Mouse (Mus musculus) heart, embryonic 11.5 days (tissue): ENCODE measurements around the gene Rasgrf1. TPM values are rescaled to one million over a fixed set of nuclear protein-coding genes. Genes with fewer than 3 reads are reported as not detected.
A peak's percentile ranks its signal among the peaks of the same experiment; 100 is the strongest.

Source experiments
- ATAC-seq: fragments of 200-750 bp; cut with Nextera tagmentation; replicated peaks from 2 replicates; pipeline ENCODE4 v1.8.0; 2017; ENCODE audit warnings: moderate library complexity; ENCODE audit not compliant: insufficient number of reproducible peaks, low FRiP score, low TSS enrichment
- H3K27ac ChIP-seq: fragments of 300-500 bp; sonication (generic); 2 replicates; pipeline ENCODE4 v1.5.1; 2014; ENCODE audit warnings: mild to moderate bottlenecking, low read depth, low read length
- H3K27me3 ChIP-seq: fragments of 300-500 bp; sonication (generic); 2 replicates; pipeline ENCODE4 v1.6.1; 2014; ENCODE audit warnings: mild to moderate bottlenecking, low read length, mixed read lengths; ENCODE audit not compliant: control insufficient read depth, insufficient read depth
- H3K36me3 ChIP-seq: fragments of 300-500 bp; sonication (generic); 2 replicates; pipeline ENCODE4 v1.6.1; 2014; ENCODE audit warnings: mild to moderate bottlenecking, low read length, moderate library complexity, mixed read lengths; ENCODE audit not compliant: control insufficient read depth, insufficient read depth
- H3K4me1 ChIP-seq: fragments of 300-500 bp; sonication (generic); 2 replicates; pipeline ENCODE4 v1.6.1; 2014; ENCODE audit warnings: low read length; ENCODE audit not compliant: control insufficient read depth, insufficient read depth
- H3K4me2 ChIP-seq: fragments of 300-500 bp; sonication (generic); 2 replicates; pipeline ENCODE4 v1.6.1; 2014; ENCODE audit warnings: mild to moderate bottlenecking, moderate library complexity
- H3K4me3 ChIP-seq: fragments of 300-500 bp; sonication (generic); 2 replicates; pipeline ENCODE4 v1.5.1; 2014; ENCODE audit warnings: low read depth, low read length
- H3K9ac ChIP-seq: fragments of 300-500 bp; sonication (generic); 2 replicates; pipeline ENCODE4 v1.6.1; 2014; ENCODE audit warnings: mild to moderate bottlenecking, low read depth, low read length, moderate library complexity
- H3K9me3 ChIP-seq: fragments of 300-500 bp; sonication (generic); replicated peaks from 2 replicates; pipeline ENCODE4 v1.6.1; 2016; ENCODE audit warnings: low read length; ENCODE audit not compliant: control insufficient read depth
- WGBS: fragments of 180-500 bp; shearing (Covaris S2); extraction: QIAGEN DNeasy Blood & Tissue Kit; methylation state at CpG from one replicate; pipeline ENCODE4 v1.1.7; 2014; ENCODE audit not compliant: insufficient replicate concordance; 5-methylcytosine and 5-hydroxymethylcytosine counted together
- polyA plus RNA-seq: library from polyadenylated mRNA; unstranded; fragments of >200 nt; fragmentation: Nextera tagmentation; extraction: Ambion mirVana; gene quantifications from 2 replicates; pipeline ENCODE4 v1.2.1, GENCODE M21; 2014

The Rasgrf1 gene
- polyA plus RNA-seq: 0.10 and 0.19 TPM in 2 replicates

DNA sequence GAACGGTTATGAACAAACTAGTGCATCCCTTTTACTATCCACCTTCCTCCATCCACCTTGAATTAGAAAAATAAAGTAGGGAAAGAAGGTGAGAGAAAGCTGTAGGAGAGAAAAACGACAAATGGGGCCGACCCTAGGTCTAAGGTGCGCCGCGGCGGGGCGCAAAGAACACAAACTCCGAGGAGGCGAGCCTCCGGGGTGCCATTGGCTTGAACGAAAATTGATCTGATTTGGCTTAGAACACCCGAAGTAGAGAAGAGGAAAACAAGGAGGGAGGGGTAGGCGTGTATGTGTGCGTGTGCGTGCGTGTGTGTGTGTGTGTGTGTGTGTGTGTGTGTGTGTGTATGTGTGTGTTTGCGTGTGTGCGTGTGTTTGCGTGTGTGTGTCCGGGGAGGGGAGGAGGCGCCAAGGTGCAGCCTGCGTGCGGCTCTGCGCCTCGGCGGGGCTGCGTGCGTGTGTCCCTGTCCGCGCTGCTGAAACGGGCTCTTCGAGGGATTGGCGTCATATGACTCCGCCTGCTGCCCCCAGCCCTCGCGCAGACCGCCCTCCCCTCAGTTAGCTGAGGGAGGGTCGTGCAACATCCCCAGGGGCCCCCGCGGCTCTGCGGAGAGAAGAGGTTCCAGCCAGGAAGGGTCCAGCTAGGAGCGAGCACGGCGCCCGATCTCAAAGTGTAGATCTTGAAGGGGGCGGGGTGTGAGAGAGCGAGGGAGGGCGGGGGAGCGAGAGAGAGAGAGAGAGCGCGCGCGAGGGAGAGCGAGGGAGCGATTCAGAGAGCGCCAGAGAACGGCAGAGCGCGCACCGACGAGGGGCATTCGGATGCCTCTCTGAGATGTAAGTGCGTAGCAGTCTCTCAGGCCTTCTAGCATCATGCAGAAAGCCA, at the start of gene Rasgrf1:
TSS of gene Rasgrf1 (plus strand) at position 778 of the 880 bp plus-strand sequence.
- 0% methylated on average over 56 of the region's 64 CpGs for WGBS
- H3K4me2 ChIP-seq: peak within 1 kb of the TSS; percentile 82
- peaks cover 80% of the 10 kb centered on the region for H3K27me3 ChIP-seq
- H3K4me3 ChIP-seq: peak within 1 kb of the TSS; percentile 49
- no peak within 1 kb of the TSS for H3K27ac ChIP-seq
- H3K9me3 ChIP-seq: no peaks in the 10 kb centered on the region
- peak; percentile 14; the same call in 1 of the 2 replicates for ATAC-seq
- no peaks in the 10 kb centered on the region for H3K36me3 ChIP-seq
- H3K4me1 ChIP-seq: peaks cover 7% of the 10 kb centered on the region
- H3K9ac ChIP-seq: no peak within 1 kb of the TSS

DNA sequence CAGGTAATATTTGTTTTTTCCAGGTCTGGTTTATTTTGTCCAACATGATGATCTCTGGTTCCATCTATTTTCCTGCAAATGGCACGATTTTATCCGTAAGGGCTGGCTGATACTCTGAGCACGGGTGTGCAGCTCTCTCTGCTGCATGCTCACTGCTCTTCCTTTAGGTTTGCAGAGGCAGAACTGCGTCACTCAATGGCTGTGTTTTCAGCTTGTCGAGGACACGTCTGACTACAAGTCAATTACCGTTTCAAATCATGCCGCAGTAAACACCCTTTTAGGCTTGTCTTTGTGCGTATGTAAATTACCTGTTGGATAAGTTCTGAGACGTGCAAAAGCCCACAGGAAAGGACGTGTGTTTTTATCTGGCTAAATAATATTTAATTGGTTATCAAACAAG, 49.6 kb upstream of the Rasgrf1 start:
- no peaks in the 10 kb centered on the region for H3K4me1 ChIP-seq
- H3K4me2 ChIP-seq: no peak overlapping the region
- no peak for ATAC-seq
- no peaks in the 10 kb centered on the region for H3K9me3 ChIP-seq
- H3K36me3 ChIP-seq: no peaks in the 10 kb centered on the region
- H3K27me3 ChIP-seq: no peaks in the 10 kb centered on the region
- no peak overlapping the region for H3K4me3 ChIP-seq
- no peak overlapping the region for H3K27ac ChIP-seq
- WGBS: 66% methylated on average over 11 of the region's 11 CpGs
- H3K9ac ChIP-seq: no peak overlapping the region

- H3K4me1 ChIP-seq: no peaks in the 10 kb centered on the region
- ATAC-seq: no peak
- H3K27me3 ChIP-seq: no peaks in the 10 kb centered on the region
- WGBS: 74% methylated on average over 6 of the region's 6 CpGs
- no peak overlapping the region for H3K4me2 ChIP-seq
- H3K9me3 ChIP-seq: no peaks in the 10 kb centered on the region
- no peak overlapping the region for H3K9ac ChIP-seq
- H3K27ac ChIP-seq: no peak overlapping the region
- H3K4me3 ChIP-seq: no peak overlapping the region
- H3K36me3 ChIP-seq: no peaks in the 10 kb centered on the region
Measured at GRCm38 (mm10) chr9:89860584-89860983, 49.1 kb upstream of the Rasgrf1 start.

GRCm38 (mm10) chr9:89867141-89867540, 42.6 kb upstream of the Rasgrf1 start:
- H3K9ac ChIP-seq: no peak overlapping the region
- H3K27me3 ChIP-seq: peaks cover 28% of the 10 kb centered on the region
- no peaks in the 10 kb centered on the region for H3K9me3 ChIP-seq
- no peak overlapping the region for H3K27ac ChIP-seq
- WGBS: 54% methylated on average over 4 of the region's 4 CpGs
- ATAC-seq: no peak
- H3K4me2 ChIP-seq: no peak overlapping the region
- H3K4me3 ChIP-seq: no peak overlapping the region
- no peaks in the 10 kb centered on the region for H3K4me1 ChIP-seq
- no peaks in the 10 kb centered on the region for H3K36me3 ChIP-seq

GRCm38 (mm10) chr9:89868093-89868729, 41.5 kb upstream of the Rasgrf1 start:
- H3K27ac ChIP-seq: no peak overlapping the region
- 0 out of 2 replicates have a peak overlapping the region, but pooled peaks have one; percentile 19 for H3K4me3 ChIP-seq
- no peaks in the 10 kb centered on the region for H3K9me3 ChIP-seq
- no peaks in the 10 kb centered on the region for H3K4me1 ChIP-seq
- no peaks in the 10 kb centered on the region for H3K36me3 ChIP-seq
- peak overlapping the region; percentile 52 for H3K4me2 ChIP-seq
- H3K27me3 ChIP-seq: peaks cover 28% of the 10 kb centered on the region
- WGBS: 2% methylated on average over 16 of the region's 16 CpGs
- ATAC-seq: no peak
- H3K9ac ChIP-seq: no peak overlapping the region

DNA sequence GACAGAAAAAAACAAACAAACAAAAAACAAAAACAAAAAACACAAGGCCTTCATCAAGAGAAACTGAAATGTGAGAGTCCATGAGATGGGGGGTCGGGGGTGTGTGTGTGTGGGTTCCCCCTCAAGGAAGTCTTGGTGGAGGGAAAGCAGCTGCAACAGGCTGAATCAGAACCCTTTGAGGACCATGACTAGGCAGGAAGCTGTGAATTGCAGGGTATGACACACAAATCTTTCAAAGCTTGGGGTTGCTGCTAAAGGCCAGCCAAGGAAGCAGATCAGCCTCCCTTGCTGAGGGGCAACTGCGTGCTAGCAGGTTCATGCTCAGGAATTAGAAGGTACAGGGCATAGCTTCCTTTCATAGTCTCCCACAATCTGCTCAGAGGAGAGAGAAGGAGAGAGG, 40.1 kb upstream of the Rasgrf1 start:
- 12% methylated on average over 2 of the region's 2 CpGs for WGBS
- Histone ChIP-seq H3K4me3 (no peak overlapping the region), H3K36me3 (no peaks in the 10 kb centered on the region), H3K9ac (no peak overlapping the region), H3K27me3 (peaks cover 36% of the 10 kb centered on the region), H3K4me1 (no peaks in the 10 kb centered on the region), H3K27ac (no peak overlapping the region), H3K9me3 (no peaks in the 10 kb centered on the region), H3K4me2 (no peak overlapping the region)
- ATAC-seq: no peak

DNA sequence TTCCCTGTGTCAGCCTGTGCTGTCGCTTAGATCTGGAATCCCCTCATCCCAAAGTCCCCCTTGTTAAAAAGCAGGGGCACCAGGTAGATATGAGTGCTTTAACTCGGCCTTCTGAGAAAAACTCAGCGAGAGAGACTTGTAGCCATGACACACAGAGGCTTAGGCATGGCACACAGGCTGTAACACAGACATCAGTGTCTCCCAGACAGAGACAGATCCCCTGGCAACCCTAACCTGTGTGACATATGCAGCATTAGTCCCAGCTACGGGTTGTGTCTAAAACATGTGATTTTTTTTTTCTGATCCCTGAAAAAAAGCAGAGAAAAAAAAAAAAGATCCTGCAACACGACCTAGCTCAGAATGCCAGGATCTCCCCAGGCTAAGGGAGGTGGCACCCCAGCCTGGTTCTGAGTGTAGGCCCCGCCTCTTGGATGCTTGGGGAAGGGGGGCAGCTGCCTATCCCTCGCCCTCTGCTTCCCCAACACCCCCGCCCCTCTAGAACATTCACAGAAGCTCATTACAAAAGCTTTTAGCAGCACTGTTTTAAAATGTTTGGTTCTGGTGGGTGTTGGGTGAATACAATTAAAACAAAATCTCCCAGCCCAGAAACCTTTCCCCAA, 39.1 kb upstream of the Rasgrf1 start:
- Histone ChIP-seq H3K27ac (no peak overlapping the region), H3K9ac (no peak overlapping the region), H3K4me2 (no peak overlapping the region), H3K27me3 (peaks cover 42% of the 10 kb centered on the region), H3K4me3 (no peak overlapping the region), H3K4me1 (no peaks in the 10 kb centered on the region), H3K36me3 (no peaks in the 10 kb centered on the region), H3K9me3 (no peaks in the 10 kb centered on the region)
- no peak for ATAC-seq
- WGBS: 10% methylated on average over 8 of the region's 8 CpGs

GRCm38 (mm10) chr9:89872137-89872536, 37.6 kb upstream of the Rasgrf1 start:
- Histone ChIP-seq H3K4me3 (no peak overlapping the region), H3K27me3 (peaks cover 49% of the 10 kb centered on the region), H3K27ac (no peak overlapping the region), H3K4me1 (no peaks in the 10 kb centered on the region), H3K9me3 (no peaks in the 10 kb centered on the region), H3K36me3 (no peaks in the 10 kb centered on the region), H3K9ac (no peak overlapping the region), H3K4me2 (no peak overlapping the region)
- WGBS: 73% methylated on average over 6 of the region's 6 CpGs
- no peak for ATAC-seq
